Mouse (Mus musculus): ENCODE measurements at regions not wholly inside any gene's neighbourhood (a gene's known extent, or its start where the extent isn't known, plus 50 kb on each side); places are given as distances from the start of the nearest gene placed in this dataset.
"Not testable (repeated sequence)": the region's sequence is repeated elsewhere in the genome, so short reads cannot be mapped to it uniquely, and the experiment has no call there.

GRCm38 (mm10) chr9:48030839-48031238 is 131.0 kb upstream of the Nxpe4 start:
- ChIA-PET POLR2A (no interaction called here), CTCF (no interaction called here)

GRCm38 (mm10) chr9:48035959-48036358 is 125.9 kb upstream of the Nxpe4 start:
- POLR2A ChIA-PET = no interaction called here
- CTCF ChIA-PET = no interaction called here

- CTCF ChIA-PET = no interaction called here
- POLR2A ChIA-PET = no interaction called here
Measured at GRCm38 (mm10) chr9:48044826-48045225, 117.0 kb upstream of the Nxpe4 start.

- CTCF ChIA-PET = interaction anchor here in 1 of 4 experiments (0.6 kb wide), 1 partner anchor 1070 kb away, joined by 3 read pairs; no protein-coding TSS in a partner anchor
- POLR2A ChIA-PET = no interaction called here
Measured at GRCm38 (mm10) chr9:48047846-48048245, 114.0 kb upstream of the Nxpe4 start.

- ChIA-PET CTCF (interaction anchor here in 1 of 4 experiments (0.5 kb wide), 1 partner anchor 37 kb away, joined by 4 read pairs; no protein-coding TSS in a partner anchor), POLR2A (no interaction called here)
Measured at GRCm38 (mm10) chr9:48053580-48053979, 108.2 kb upstream of the Nxpe4 start.

GRCm38 (mm10) chr9:48055246-48055645 is 106.6 kb upstream of the Nxpe4 start:
- ChIA-PET CTCF (no interaction called here), POLR2A (no interaction called here)

GRCm38 (mm10) chr9:48058599-48058998 is 103.2 kb upstream of the Nxpe4 start:
- CTCF ChIA-PET = no interaction called here
- POLR2A ChIA-PET = no interaction called here

GRCm38 (mm10) chr9:48059549-48060165 is 102.2 kb upstream of the Nxpe4 start:
- ChIA-PET CTCF (no interaction called here), POLR2A (no interaction called here)

- ChIA-PET CTCF (interaction anchor here in 1 of 4 experiments (0.6 kb wide), 1 partner anchor 739 kb away, joined by 3 read pairs; no protein-coding TSS in a partner anchor), POLR2A (no interaction called here)
Measured at GRCm38 (mm10) chr9:48060996-48061395, 100.8 kb upstream of the Nxpe4 start.

- ChIA-PET CTCF (no interaction called here), POLR2A (no interaction called here)
Measured at GRCm38 (mm10) chr9:48066730-48067345, 95.0 kb upstream of the Nxpe4 start.

GRCm38 (mm10) chr9:48072592-48072991 is 89.2 kb upstream of the Nxpe4 start:
- ChIA-PET POLR2A (interaction anchor here in 1 of 4 experiments (0.5 kb wide), 1 partner anchor 1387 kb away, joined by 4 read pairs; no protein-coding TSS in a partner anchor), CTCF (no interaction called here)

- POLR2A ChIA-PET = interaction anchor here in 1 of 4 experiments (0.5 kb wide), 1 partner anchor 1387 kb away, joined by 4 read pairs; no protein-coding TSS in a partner anchor
- CTCF ChIA-PET = interaction anchor here in 1 of 4 experiments (0.6 kb wide), 1 partner anchor 650 kb away, joined by 3 read pairs; no protein-coding TSS in a partner anchor
Measured at GRCm38 (mm10) chr9:48073096-48073495, 88.7 kb upstream of the Nxpe4 start.

GRCm38 (mm10) chr9:48075661-48076240 is 86.1 kb upstream of the Nxpe4 start:
- ChIA-PET POLR2A (no interaction called here), CTCF (no interaction called here)

GRCm38 (mm10) chr9:48082461-48082860 is 79.4 kb upstream of the Nxpe4 start:
- ChIA-PET POLR2A (no interaction called here), CTCF (no interaction called here)

- POLR2A ChIA-PET, CTCF ChIA-PET: not testable (repeated sequence)
Measured at GRCm38 (mm10) chr9:48084196-48084595, 77.6 kb upstream of the Nxpe4 start.

GRCm38 (mm10) chr9:48089661-48090060 is 72.2 kb upstream of the Nxpe4 start:
- ChIA-PET POLR2A (interaction anchor here in 1 of 4 experiments (0.6 kb wide), 1 partner anchor 12 kb away, joined by 3 read pairs; no protein-coding TSS in a partner anchor), CTCF (interaction anchor here in 1 of 4 experiments (0.7 kb wide), 1 partner anchor 12 kb away, joined by 6 read pairs; no protein-coding TSS in a partner anchor)

GRCm38 (mm10) chr9:48094756-48095155 is 67.1 kb upstream of the Nxpe4 start:
- CTCF ChIA-PET = no interaction called here
- POLR2A ChIA-PET = no interaction called here

- POLR2A ChIA-PET = no interaction called here
- CTCF ChIA-PET = interaction anchor here in 1 of 4 experiments (0.7 kb wide), 1 partner anchor 10 kb away, joined by 4 read pairs; no protein-coding TSS in a partner anchor
Measured at GRCm38 (mm10) chr9:48099846-48100245, 62.0 kb upstream of the Nxpe4 start.

GRCm38 (mm10) chr9:48106441-48107167 is 55.2 kb upstream of the Nxpe4 start:
- CTCF ChIA-PET = interaction anchor here in 1 of 4 experiments (0.5 kb wide), 1 partner anchor 980 kb away, joined by 3 read pairs; no protein-coding TSS in a partner anchor
- POLR2A ChIA-PET = no interaction called here

GRCm38 (mm10) chr9:48108994-48109619 is 52.7 kb upstream of the Nxpe4 start:
- POLR2A ChIA-PET = no interaction called here
- CTCF ChIA-PET = no interaction called here

Data from embryonic stem cell, embryonic (primary cell).